Mouse (Mus musculus) left cerebral cortex, postnatal 14 days (tissue): Measurements from ENCODE around the gene Lyz1. TPM values are rescaled to one million over a fixed set of nuclear protein-coding genes. Genes with fewer than 3 reads are reported as not detected.
"Not testable (repeated sequence)": the region's sequence is repeated elsewhere in the genome, so short reads cannot be mapped to it uniquely, and the experiment has no call there.

Experiments
- DNase-seq, 2 experiments: peaks; one replicate each; pipeline ENCODE4 v3.0.0; 2021 to 2022; ENCODE audit warnings: low spot score in 2 of 2, mixed read lengths in 1 of 2
- intact Hi-C: fragments of 180-260 bp; cut with DNase I; formaldehyde crosslinking; loops from one replicate; pipeline ENCODE4 v1.15.1; 2025
- total RNA-seq, 2 experiments: library from RNA; stranded (reverse); gene quantifications; 2 replicates each; pipeline ENCODE4 v1.2.3; 2021

Lyz1 gene
- total RNA-seq, 2 experiments from 2014 or later = 0.93 to 1.4 TPM

DNA sequence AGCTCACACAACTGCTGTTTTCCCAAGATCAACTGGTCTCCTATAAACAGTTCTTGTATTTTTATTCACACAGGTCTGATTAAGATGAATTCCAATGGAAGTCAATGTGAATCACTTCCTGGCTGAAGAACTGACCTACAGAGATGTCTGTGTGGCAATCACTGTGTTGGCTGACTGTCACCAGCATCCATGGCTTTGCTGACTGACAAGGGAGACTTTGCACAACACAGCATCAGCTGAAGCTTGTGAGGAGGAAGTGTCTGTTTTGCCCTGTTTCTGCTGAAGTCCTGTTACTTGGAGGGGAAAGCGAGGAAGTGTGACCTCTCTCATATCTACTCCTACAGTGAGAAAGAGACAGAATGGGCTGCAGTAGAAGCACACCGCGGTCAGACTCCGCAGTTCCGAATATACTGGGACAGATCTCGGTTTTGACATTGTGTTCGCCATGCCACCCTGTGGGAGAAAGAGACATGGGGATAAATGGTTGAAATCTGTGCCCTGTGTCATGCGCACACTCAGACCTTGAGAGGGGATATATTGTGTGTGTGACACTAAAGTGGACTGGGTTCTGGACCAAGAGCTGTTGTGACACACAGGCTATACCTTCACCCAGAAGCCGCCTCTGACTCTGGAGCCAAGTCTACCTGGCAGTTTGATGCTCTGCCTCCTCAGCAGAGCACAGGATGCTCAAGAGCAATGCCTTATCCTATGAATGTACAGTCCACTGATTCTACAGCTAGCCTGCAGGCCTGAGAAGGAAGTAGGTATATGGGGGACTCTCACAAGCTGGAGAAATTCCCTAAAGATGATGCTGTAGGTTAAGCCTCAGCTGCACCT, 4.3 kb downstream of the Lyz1 start:
- DNase-seq = no peak
- intact Hi-C loops = no loop called here

- intact Hi-C loops = no loop called here
- no peak for DNase-seq
Observed at GRCm38 (mm10) chr10:117287226-117287850, 5.3 kb downstream of the Lyz1 start.

DNA sequence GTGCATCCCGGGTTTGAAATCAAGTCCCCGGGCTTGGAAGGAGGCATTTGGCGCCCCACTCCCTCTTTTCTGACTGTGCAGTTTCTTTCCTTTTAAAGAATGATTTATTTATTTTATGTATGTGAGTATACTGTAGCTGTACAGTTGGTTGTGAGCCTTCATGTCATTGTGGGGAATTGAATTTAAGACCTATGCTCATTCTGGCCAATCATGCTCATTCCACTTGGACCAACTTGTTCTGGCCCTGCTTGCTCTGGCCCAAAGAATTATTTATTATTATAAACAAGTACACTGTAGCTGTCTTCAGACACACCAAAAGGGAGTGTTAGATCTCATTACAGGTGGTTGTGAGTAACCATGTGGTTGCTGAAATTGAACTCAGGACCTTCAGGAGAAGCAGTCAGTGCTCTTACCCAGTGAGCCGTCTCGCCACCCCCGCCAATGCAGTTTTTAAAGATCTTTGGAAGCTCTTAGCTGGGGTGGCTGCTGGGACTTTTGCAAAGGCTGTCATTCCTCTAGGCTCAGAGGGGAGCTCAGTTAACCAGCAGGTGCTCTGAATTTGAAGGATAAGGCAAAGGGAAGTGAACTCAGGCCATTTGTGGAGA, 6.2 kb downstream of the Lyz1 start:
- no peak for DNase-seq
- intact Hi-C loops = no loop called here

DNA sequence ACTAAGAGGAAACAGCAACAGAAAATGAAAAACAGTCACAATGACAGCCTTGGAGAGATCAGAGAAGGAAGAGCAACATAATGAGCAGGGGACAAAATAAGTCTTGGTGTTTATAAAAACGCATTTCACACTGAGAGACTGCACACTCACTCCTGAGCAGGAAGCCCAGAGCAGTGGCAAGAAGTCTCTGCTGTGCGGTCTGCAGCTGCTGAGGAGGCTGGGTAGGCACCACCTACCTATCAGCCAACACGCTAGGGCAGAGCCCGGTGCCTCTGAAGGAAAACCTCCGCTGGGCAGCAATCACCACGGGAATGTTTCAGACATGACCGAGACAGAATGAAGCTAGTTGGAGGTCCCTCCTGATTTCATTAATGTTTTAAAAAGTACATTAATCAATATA, 7.1 kb downstream of the Lyz1 start:
- DNase-seq = not testable (repeated sequence)

DNA sequence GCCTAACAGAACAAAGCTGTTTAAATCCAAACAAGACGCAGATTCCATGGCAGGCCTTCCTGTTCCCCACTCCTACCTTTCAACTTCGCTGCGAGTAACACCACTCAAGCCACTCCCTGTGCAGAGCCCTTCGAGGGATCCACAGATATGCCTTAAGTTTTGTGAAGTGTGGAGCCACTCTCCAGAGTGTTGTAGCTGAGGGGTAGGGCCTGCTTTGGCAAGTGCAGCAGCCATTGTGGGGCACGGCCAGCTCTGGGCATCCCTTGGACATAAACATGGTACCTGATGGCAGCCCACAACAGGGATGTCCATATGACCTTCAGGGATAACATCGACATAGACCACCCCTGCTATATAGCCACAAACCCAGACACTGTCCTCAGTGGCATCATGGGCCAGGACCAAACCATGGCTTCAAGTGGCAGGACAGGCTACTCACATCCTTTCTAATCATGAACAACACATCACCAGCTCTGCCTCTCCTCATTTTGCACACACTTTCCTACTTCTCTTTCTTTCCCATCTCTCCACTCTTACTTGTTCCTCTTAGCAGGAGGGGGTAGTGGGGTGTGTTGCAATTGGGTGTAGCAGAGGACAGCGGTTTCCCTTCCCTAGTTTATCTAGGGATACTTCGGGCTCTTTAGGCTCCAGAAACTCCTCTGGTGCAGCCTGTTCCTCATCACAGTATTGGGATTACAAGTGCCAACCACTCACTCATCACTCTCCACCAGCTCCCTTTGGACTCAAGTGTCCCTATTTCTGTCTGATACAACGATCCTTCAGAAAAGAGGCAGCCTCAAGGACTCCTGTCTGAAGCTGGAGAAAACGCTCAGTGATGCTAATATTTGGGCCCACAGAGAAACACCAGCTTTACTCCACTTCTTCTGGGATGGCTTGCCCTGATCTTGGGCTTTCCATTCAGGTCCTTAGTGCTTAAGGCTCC, 7.8 kb downstream of the Lyz1 start:
- no peak for DNase-seq
- intact Hi-C loops = no loop called here

More for the DNA sequence above, 7.1 kb downstream of the Lyz1 start:
- intact Hi-C loops = not testable (repeated sequence)

DNA sequence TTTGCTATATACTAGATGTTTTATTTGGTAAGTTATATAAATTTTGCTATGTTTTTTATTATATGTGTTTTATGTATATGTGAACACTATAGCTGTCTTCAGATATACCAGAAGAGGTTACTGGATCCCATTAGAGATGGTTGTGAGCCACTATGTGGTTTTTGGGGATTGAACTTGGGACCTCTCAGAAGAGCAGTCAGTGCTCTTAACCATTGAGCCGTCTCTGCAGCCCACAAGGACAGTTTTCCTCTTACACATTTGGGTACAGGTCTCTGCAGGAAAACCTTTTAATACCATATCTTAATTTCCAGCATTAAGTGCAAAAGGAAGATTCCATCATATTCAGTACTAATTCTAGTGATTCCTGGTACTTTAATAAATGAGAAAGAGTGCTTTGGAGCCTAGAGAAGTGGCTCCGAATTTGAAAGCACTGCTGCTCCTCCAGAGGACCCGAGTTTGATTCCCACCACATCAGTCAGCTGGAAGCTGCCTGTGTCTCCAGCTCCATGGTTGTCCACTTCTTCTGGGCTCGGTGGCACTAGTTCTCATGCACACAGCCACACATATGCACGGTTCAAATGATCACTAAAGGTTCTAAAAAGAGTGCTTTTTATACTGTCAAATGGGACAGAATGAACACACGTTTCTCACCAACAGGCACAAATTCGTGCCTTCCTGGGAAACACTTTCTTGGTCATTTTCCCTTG, 8.6 kb downstream of the Lyz1 start:
- intact Hi-C loops = no loop called here

GRCm38 (mm10) chr10:117283196-117283595, 9.5 kb downstream of the Lyz1 start:
- intact Hi-C loops, DNase-seq: not testable (repeated sequence)

More for the DNA sequence above, 8.6 kb downstream of the Lyz1 start:
- no peak for DNase-seq

DNA sequence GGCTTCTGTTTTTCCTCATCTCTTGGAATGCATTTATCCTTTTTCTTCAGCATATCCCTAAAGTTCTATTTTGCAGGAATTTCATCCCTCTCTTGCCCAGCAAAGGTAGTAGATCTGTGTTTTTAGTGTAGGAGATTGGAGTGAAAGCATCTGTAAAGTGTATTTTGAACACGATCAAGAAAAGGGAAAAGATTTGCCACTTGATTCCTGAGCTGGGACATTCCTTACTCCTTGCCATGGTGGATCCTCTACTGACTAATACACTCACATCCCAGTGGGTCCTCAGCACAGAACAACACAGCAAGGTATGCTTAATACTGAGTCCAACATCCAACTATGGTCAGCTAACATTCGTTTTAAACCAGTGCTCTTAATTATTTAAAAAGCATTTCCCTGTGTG, 10.1 kb downstream of the Lyz1 start:
- intact Hi-C loops = no loop called here
- no peak for DNase-seq

DNA sequence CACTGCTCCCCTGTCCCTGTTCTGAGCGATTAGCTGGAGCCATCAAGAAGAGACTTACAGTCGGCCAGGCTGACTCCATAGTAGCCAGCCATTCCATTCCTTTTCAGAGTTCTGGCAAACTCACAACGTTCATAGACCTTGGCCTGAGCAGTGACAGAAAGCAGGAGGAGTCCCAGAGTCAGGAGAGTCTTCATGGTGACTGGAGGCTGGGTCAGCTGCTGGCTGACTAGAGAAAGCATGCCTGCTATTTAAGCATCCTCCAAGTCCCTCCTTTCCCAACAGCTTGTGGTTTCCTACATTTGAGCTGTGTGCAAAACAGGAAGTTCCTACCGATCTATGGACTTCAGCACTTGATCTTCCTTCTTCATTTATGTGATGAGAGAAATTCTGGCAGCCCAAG, 10.6 kb downstream of the Lyz1 start, which contains the start of gene Lyz2:
Gene Lyz2, minus strand, starts transcription at position 273 of the 400 bp plus-strand sequence.
- DNase-seq = no peak
- intact Hi-C loops = no loop called here

- intact Hi-C loops = no loop called here
- DNase-seq = no peak
Observed at GRCm38 (mm10) chr10:117281381-117281920, 11.2 kb downstream of the Lyz1 start.

DNA sequence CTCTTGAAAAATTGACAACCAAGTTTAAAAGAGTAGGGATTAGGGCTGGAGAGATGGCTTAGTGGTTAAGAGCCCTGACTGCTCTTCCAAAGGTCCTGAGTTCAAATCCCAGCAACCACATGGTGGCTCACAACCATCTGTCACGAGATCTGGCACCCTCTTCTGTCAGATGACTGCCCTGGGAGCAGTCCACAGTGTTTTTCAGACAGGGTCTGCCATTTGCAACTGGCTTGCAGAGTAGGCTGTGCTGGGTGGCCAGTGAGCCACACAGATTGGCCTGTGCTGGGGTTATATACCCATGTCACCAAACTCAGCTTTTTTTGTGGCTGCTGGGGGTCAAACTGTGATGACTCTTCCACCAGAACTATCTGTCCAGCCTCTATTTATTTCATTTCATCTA, 12.7 kb downstream of the Lyz1 start:
- DNase-seq = no peak
- intact Hi-C loops = loop anchor here (5.0 kb wide), 1 partner anchor 43 kb away; the partner anchor contains the start of gene 9530003J23Rik

DNA sequence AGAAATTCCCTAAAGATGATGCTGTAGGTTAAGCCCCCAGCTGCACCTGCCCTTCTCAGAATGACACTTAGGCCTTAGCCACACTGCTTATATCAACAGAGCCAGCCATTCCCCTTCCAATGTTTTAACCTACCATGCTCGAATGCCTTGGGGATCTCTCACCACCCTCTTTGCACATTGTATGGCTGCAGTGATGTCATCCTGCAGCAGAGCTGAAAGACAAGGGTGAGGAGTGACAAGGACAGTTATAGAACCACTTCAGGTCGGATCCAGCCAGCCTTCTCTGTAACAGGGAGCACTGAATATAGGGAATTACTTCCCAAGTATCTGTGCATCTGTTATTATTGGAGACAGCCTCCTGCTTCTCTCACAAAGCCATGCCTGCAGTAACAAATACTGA, 14.2 kb downstream of the Lyz1 start:
- intact Hi-C loops = loop anchor here (5.0 kb wide), 1 partner anchor 41 kb away; the partner anchor contains the start of gene 9530003J23Rik
- not testable (repeated sequence) for DNase-seq

DNA sequence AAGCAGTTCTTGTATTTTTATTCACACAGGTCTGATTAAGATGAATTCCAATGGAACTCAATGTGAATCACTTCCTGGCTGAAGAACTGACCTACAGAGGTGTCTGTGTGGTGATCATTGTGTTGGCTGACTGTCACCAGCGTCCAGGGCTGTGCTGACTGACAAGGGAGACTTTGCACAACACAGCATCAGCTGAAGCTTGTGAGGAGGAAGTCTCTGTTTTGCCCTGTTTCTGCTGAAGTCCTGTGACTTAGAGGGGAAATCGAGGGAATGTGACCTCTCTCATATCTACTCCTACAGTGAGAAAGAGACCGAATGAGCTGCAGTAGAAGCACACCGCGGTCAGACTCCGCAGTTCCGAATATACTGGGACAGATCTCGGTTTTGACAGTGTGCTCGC, 14.9 kb downstream of the Lyz1 start:
- intact Hi-C loops = loop anchor here (5.0 kb wide), 1 partner anchor 40 kb away; the partner anchor contains the start of gene 9530003J23Rik

GRCm38 (mm10) chr10:117275681-117276369, 16.8 kb downstream of the Lyz1 start:
- intact Hi-C loops = loop anchor here (5.0 kb wide), 1 partner anchor 39 kb away; the partner anchor contains the start of gene 9530003J23Rik

More for the DNA sequence above, 14.9 kb downstream of the Lyz1 start:
- DNase-seq = not testable (repeated sequence)

DNA sequence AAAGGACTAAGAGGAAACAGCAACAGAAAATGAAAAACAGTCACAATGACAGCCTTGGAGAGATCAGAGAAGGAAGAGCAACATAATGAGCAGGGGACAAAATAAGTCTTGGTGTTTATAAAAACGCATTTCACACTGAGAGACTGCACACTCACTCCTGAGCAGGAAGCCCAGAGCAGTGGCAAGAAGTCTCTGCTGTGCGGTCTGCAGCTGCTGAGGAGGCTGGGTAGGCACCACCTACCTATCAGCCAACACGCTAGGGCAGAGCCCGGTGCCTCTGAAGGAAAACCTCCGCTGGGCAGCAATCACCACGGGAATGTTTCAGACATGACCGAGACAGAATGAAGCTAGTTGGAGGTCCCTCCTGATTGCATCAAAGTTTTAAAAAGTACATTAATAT, 18.0 kb downstream of the Lyz1 start:
- DNase-seq = not testable (repeated sequence)
- intact Hi-C loops = loop anchor here (5.0 kb wide), 1 partner anchor 37 kb away; the partner anchor contains the start of gene 9530003J23Rik

More at GRCm38 (mm10) chr10:117275681-117276369, 16.8 kb downstream of the Lyz1 start:
- no peak for DNase-seq

GRCm38 (mm10) chr10:117272023-117272422, 20.6 kb downstream of the Lyz1 start:
- intact Hi-C loops = no loop called here
- DNase-seq = no peak

DNA sequence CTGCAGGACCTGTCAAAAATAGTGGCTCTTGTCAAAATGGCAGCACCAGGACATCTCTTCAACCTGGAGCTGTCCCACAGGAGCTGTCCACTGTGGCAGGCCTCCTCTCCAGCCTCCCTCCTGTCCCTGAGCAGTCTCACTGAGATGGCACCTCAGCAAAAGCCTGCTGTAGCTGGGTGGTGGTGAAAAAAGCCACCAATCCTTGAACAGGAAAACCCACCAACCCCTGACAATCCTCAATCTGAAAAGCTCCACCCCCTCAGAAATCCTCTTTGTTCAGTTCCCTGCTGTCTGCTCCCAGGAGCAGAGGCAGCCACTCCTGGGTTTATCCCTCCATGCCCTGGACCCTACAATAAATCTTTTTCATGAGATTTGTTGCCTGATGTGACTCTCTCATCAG, 32.8 kb downstream of the Lyz1 start:
- DNase-seq = no peak
- intact Hi-C loops = no loop called here
